Mouse (Mus musculus): Measurements from ENCODE around the gene Sv2a. TPM values are rescaled to one million over a fixed set of nuclear protein-coding genes. Genes with fewer than 3 reads are reported as not detected.

The Sv2a gene
- 0.16 and 0.43 TPM in 2 replicates for total RNA-seq (2023)

DNA sequence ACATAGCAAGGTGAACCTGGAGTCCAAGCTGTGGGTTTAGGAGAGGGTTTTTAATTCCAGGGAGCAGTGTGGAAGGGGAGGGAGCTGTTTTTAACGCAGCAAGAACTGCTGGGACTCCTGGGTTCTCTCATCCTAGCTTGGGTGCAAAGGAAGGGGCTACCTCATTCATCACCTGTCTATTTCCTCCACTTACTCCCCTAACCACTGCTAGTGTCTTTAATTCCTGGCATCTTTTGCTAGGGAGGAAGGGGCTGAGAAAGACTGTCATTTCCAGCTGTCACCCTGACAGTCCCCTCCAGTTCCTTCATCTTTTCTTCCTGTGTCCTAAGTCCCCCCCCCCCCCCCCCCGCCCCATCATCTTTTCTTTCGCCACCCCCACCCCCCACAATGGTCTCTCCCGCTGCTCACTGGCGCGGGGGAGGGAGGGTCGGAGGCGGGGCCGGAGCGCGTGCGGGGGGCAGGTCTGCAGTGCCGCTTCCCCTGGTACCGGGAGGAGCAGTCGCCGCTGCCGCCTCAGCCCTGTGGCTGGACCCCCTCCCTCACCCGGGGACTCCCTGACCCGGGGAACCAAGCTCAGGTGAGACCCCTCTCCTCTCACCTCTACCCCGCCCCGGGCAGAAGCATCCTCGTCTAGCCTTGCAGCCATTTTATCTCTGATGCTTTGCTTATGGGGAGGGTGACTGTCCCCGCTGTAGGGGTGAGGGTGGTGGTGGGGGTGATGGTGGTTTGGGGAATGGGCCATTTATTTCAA, at the start of gene Sv2a:
Sv2a (plus strand) TSS at position 425 of the 751 bp plus-strand sequence.

DNA sequence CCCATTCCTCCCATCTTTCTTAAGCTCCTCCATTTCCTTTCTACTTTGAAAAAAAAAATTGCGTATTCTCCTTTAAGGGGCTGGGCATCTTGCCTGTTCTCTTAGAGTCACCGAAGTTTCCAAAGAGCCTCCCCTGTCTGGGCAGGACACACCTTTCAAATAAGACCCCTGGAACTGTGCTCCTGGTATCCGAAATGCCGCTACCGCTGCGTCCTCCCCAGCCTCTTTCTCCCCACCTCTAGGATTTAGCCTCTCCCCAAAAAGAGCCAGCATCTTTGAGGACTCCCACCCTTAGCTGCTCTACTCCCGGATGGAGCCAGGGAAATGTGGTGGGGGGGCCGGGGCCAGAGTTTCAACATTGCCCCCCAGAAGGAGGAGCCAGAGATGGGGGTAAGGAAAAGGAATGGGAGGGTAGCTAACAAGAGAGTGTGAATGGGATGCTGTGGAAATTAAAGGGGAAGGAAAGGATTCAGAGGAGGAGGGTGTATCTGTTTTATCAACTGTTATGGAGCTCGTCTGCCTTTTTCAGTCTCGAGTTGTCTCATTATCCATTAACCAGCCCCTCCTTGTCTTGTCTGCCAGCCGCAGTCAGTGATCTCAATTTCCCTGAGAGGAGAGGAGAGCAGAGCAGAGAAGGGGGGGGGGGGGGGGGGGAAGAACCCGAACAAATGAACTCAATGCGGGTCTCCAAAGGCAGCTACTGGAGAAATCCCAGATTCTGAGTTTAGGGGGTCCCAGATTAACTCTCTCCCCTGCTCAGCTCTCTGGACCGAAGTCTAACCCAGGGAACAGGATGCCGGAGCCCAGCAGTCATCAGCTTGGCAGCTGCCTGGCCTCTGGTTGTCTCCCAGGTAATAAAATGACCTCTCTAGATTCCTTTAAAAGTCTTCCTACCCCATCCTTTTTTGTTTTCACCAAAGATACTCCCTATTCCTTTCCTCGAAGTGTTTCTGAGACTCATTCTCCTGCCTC, 18.8 kb upstream of the Sv2a start, which contains the start of gene Mtmr11:
Mtmr11 (plus strand) TSS at position 136 of the 972 bp plus-strand sequence.

DNA sequence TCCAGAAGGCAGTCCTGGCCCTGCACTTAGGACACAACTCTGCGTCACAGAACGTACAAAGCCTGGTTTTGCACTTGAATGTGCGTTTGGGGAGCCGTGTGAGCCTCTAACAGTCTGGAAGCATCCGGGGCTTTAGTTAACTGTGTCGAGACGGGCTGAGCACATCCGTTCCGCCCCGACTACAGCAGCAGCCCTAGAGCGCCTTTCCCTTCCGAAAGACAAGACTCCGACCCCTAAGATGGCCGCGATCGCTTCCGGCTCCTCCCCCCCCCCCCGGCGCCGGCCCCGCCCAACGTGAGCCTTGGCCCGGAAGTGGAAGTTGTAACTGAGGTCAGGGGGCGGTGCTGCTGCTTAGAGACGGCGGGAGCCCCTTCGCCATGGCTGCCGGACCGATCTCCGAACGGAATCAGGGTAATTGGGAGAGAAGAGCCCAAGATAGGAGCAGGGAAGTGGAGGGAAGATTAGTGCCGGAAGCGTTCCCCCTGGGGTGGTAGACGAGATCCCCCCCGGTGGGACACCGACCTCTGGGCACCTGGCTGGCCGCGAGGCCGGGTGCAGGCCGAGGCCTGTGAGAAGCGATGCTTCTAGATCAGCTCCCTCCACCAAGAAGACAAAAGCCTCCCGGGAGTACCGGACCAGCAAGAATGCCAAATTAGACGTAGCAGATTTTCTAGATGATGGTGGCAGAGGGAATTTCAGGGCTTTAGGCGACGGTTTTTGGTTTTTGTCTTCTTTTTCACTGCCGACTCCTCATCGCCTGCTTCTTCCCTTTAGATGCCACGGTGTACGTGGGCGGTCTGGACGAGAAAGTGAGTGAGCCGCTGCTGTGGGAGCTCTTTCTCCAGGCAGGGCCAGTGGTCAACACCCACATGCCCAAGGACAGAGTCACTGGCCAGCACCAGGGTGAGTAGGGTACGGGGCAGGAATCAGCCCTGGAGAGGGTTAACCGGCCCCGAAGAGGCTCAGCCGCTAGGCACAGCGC, 8.5 kb upstream of the Sv2a start, which contains the start of gene Sf3b4:
Sf3b4 (plus strand) TSS at position 136 of the 982 bp plus-strand sequence.

DNA sequence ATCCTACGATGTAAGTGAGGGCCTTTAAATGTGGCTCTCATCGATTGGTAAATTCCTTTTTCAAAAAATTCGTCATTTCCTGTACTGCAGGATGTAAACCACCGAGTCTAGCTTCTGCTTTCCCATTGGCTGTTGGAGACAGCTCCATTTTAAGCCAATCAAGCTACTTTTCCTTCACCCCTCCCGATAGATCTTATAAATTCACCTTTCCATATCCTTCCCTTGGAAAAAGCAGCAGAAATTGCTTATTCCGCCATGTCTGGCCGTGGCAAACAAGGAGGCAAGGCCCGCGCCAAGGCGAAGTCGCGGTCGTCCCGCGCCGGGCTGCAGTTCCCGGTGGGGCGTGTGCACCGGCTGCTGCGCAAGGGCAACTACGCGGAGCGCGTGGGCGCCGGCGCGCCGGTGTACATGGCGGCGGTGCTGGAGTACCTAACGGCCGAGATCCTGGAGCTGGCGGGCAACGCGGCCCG, 38.7 kb downstream of the Sv2a start, which contains the start of the genes Bola1 and Hist2h2ab:
Bola1 (minus strand) TSS at position 49 of the 470 bp plus-strand sequence.
Hist2h2ab (plus strand) TSS at position 205 of the 470 bp plus-strand sequence.

DNA sequence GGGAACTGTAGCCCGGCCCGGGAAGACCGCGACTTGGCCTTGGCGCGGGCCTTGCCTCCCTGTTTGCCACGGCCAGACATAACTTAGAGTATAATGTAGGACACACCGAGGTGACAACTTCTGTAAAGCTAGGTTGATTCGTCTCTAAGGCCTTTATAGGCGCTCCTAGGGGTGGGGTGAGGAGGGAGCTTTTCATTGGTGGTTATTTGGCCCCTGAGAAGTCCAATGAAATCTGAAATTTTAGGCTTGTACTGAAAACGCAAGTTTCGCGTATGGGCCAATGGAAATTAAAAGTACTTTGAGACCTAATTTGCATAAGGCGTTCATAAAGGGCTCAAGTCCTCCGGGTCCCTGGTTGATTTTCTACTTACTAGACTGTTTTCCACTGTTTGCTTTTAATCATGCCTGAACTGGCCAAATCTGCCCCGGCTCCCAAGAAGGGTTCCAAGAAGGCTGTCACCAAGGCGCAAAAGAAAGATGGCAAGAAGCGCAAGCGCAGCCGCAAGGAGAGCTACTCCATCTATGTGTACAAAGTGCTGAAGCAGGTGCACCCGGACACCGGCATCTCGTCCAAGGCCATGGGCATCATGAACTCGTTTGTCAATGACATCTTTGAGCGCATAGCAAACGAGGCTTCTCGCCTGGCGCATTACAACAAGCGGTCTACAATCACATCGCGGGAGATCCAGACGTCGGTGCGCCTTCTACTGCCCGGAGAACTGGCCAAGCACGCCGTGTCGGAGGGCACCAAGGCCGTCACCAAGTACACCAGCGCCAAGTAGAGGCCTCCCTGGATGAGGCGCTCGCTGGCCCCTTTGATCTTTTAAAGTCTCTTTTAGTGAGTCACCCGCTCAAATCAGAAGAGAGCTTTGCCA, 40.1 kb downstream of the Sv2a start, which contains the start of the genes Hist2h2ac and Hist2h2be:
Hist2h2ac (minus strand) TSS at position 116 of the 875 bp plus-strand sequence.
Hist2h2be (plus strand) TSS at position 355 of the 875 bp plus-strand sequence.

DNA sequence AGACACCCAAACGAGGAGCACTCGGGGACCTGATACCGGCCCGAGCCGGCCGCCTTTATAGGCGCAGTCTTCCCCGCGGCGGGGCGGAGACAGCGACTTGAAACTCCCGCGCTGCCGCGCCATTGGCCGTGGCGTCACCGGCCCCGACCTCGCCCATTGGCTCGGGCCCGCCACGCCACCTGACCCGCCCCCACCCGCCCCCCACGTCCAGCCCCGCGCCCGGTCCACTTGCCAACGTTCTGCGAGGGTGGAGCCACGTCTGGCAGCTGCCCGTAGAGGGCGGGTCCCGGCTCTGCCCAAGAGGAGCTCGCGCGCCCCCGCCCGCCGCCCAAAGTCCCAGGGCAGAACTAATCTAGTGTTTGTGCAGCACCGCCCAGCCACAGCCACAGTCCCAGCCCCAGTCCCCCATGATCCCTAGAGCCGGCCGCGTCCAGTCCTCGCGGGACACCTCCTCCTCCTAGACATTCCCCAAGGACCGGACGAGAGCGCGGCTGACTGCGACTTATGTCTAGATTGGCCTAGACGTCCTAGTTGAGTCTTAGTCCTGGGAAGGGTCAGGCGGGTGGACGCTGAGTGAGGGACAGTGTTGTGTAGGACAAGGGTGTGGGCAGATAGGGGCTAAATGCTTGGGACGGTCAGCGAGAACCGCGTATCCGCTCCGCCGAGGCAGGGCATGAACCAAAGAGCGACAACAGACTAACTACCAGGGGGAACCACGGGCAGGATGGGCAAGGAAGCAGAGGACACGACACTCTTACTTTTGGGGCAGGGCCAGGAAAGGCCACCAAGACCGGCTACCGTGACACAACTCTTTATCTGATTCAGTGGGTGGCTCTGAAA, 58.2 kb downstream of the Sv2a start, which contains the start of gene Hist2h3c2:
Hist2h3c2 (minus strand) TSS at position 174 of the 840 bp plus-strand sequence.

DNA sequence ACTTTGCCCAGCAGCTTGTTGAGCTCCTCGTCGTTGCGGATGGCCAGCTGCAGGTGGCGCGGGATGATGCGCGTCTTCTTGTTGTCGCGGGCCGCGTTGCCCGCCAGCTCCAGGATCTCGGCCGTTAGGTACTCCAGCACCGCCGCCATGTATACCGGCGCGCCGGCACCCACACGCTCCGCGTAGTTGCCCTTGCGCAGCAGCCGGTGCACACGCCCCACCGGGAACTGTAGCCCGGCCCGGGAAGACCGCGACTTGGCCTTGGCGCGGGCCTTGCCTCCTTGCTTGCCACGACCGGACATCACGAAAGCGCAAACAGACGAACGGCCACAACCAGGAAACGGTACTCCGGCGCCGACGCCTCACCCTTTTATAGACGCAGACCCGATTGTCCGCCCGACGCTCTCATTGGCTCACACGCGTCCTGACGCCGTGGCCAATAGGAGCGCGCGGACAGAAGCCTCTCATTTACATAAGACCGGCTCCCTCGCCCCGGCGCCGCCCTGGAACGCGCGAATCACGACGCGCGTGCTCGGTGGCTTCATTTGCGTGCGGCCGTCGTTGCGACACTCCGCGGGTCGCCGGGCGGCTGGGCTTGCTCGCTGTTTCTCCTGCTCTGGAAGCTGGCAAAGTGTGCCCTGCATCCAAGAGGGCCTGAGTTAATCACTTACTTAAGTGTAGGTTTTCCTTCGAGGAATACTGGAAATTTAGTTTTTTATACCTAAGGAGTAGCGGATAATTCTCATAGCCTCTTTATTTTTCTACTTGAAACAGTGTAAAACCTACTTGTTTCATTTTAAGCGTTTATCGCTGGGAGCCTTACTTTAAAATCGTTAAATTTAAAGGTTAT, 59.2 kb downstream of the Sv2a start, which contains the start of gene Hist2h2aa2:
Hist2h2aa2 (minus strand) TSS at position 328 of the 850 bp plus-strand sequence.

Other genes starting within 250 kb of the Sv2a start
- gene Plekho1, start 185.2 kb upstream of the Sv2a start, total RNA-seq (2023), result 37.4 and 45.9 TPM in 2 replicates
- 8.2 and 9.3 TPM in 2 replicates for gene Vps45, start 122.7 kb upstream of the Sv2a start, total RNA-seq (2023)
- 18.5 and 19.1 TPM in 2 replicates for gene Otud7b, start 76.6 kb upstream of the Sv2a start, total RNA-seq (2023)
- 0.14 and 0.88 TPM in 2 replicates for gene Mtmr11, start 19.1 kb upstream of the Sv2a start, total RNA-seq (2023)
- gene Sf3b4, start 8.8 kb upstream of the Sv2a start, total RNA-seq (2023), result 39.0 and 45.7 TPM in 2 replicates
- 1.1 and 2.9 TPM in 2 replicates for gene Bola1, start 38.6 kb downstream of the Sv2a start, total RNA-seq (2023)
- gene Hist2h2ab, start 38.7 kb downstream of the Sv2a start, total RNA-seq (2023), result 11.8 and 12.8 TPM in 2 replicates
- gene Hist2h2ac, start 39.7 kb downstream of the Sv2a start, total RNA-seq (2023), result 166 and 197 TPM in 2 replicates
- gene Hist2h2be, start 40.0 kb downstream of the Sv2a start, total RNA-seq (2023), result 1.2 and 2.1 TPM in 2 replicates
- gene Hist2h3c2, start 58.0 kb downstream of the Sv2a start, total RNA-seq (2023), result 234 and 345 TPM in 2 replicates
- gene Hist2h2aa2, start 59.1 kb downstream of the Sv2a start, total RNA-seq (2023), result 1,826 and 2,294 TPM in 2 replicates
- gene Hist2h2aa1, start 64.3 kb downstream of the Sv2a start, total RNA-seq (2023), result 29.7 and 30.1 TPM in 2 replicates
- not detected in 2 replicates for gene Hist2h3c1, start 65.5 kb downstream of the Sv2a start, total RNA-seq (2023)
- gene Hist2h4, start 82.2 kb downstream of the Sv2a start, total RNA-seq (2023), result 118 and 170 TPM in 2 replicates
- 1,408 and 1,623 TPM in 2 replicates for gene Hist2h3b, start 87.5 kb downstream of the Sv2a start, total RNA-seq (2023)
- gene Hist2h2bb, start 88.6 kb downstream of the Sv2a start, total RNA-seq (2023), result 992 and 1,162 TPM in 2 replicates
- 0.63 and 1.9 TPM in 2 replicates for gene Fcgr1, start 112.8 kb downstream of the Sv2a start, total RNA-seq (2023)